Mouse (Mus musculus) midbrain, embryonic 16.5 days (tissue): Measurements from ENCODE around the gene Nfx1. TPM values are rescaled to one million over a fixed set of nuclear protein-coding genes. Genes with fewer than 3 reads are reported as not detected.
A peak's percentile ranks its signal among the peaks of the same experiment; 100 is the strongest.
"Not testable (repeated sequence)": the region's sequence is repeated elsewhere in the genome, so short reads cannot be mapped to it uniquely, and the experiment has no call there.

Experiments used
- ATAC-seq: fragments of 200-750 bp; cut with Nextera tagmentation; 2 replicates; pipeline ENCODE4 v1.8.0; 2017; ENCODE audit warnings: moderate TSS enrichment
- H3K27ac ChIP-seq: fragments of 300-500 bp; sonication (generic); 2 replicates; pipeline ENCODE4 v1.5.1; 2014; ENCODE audit warnings: mild to moderate bottlenecking, low read length, mixed read lengths
- H3K27me3 ChIP-seq: fragments of 300-500 bp; sonication (generic); 2 replicates; pipeline ENCODE4 v1.6.1; 2014; ENCODE audit warnings: low read depth, low read length, mixed read lengths; ENCODE audit not compliant: control insufficient read depth, insufficient read depth
- H3K36me3 ChIP-seq: fragments of 300-500 bp; sonication (generic); 2 replicates; pipeline ENCODE4 v1.6.1; 2014; ENCODE audit warnings: mild to moderate bottlenecking, low read length, moderate library complexity, mixed read lengths; ENCODE audit not compliant: control insufficient read depth, insufficient read depth
- H3K4me1 ChIP-seq: fragments of 300-500 bp; sonication (generic); 2 replicates; pipeline ENCODE4 v1.6.1; 2014; ENCODE audit warnings: mild to moderate bottlenecking, low read length, mixed read lengths; ENCODE audit not compliant: control insufficient read depth, insufficient read depth
- H3K4me2 ChIP-seq: fragments of 300-500 bp; sonication (generic); 2 replicates; pipeline ENCODE4 v1.6.1; 2014; ENCODE audit warnings: mild to moderate bottlenecking, low read length, mixed read lengths
- H3K4me3 ChIP-seq: fragments of 300-500 bp; sonication (generic); 2 replicates; pipeline ENCODE4 v1.5.1; 2014; ENCODE audit warnings: low read depth, mild to moderate bottlenecking, low read length, moderate library complexity, mixed read lengths
- H3K9ac ChIP-seq: fragments of 300-500 bp; sonication (generic); 2 replicates; pipeline ENCODE4 v1.6.1; 2014; ENCODE audit warnings: low read depth, low read length, mixed read lengths
- H3K9me3 ChIP-seq: fragments of 300-500 bp; sonication (generic); replicated peaks from 2 replicates; pipeline ENCODE4 v1.6.1; 2014; ENCODE audit warnings: mild to moderate bottlenecking, low read length, mixed read lengths; ENCODE audit not compliant: control insufficient read depth, poor library complexity, severe bottlenecking
- WGBS: fragments of 180-500 bp; shearing (Covaris S2); extraction: QIAGEN DNeasy Blood & Tissue Kit; methylation state at CpG from one replicate; pipeline ENCODE4 v1.1.7; 2014; 5-methylcytosine and 5-hydroxymethylcytosine counted together
- polyA plus RNA-seq: library from polyadenylated mRNA; unstranded; fragments of >200 nt; fragmentation: Nextera tagmentation; extraction: Ambion mirVana; gene quantifications from 2 replicates; pipeline ENCODE4 v1.2.1, GENCODE M21; 2015

Nfx1 gene
- 115 and 120 TPM in 2 replicates for polyA plus RNA-seq

DNA sequence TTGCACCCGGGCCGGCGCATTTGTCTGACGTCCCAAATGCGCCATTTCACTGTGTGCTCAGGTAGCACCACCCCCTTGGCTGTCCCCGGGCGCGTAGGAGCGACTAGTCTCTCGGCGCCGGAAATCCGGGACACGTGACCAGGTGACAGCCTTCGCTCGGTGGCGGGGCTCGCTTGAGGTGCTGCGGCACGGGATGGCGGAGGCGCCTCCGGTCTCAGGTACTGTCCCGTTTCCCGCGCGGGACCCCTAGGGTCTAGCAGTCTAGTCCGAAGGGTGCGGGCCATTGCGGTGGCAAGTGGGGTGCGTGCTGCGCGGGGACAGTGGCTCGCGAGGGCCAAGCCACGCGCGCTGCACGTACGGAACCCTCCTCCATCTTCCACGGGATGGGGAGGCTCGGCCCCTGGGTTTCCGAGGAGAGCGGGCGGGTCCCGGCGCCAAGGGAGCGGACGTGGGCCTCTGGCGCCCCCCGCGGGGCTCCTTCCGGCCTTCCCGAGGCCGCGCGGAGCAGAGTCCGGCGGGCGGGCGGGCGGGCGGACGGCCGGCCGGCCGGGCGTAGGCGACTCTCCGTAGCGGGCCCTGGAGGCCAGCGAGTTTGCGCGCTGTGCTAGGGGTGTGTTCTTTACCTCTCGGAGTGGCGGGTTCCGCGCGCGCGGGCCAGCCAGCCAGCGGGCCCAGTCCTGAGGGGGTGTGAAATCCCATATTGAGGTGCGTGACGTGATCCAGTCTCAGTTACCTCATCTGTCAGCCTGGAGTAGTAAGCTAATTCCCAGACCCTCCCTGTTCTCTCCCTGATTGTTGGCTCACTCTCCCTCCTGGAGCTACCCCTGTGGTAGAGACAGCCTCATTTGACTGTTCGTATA lies at the start of gene Nfx1:
TSS of gene Nfx1 (plus strand) at position 65 of the 860 bp plus-strand sequence.
- Histone ChIP-seq H3K9ac (peak within 1 kb of the TSS; percentile 85), H3K4me1 (peaks cover 18% of the 10 kb centered on the region), H3K4me3 (peak within 1 kb of the TSS; percentile 91), H3K27me3 (no peaks in the 10 kb centered on the region), H3K36me3 (no peaks in the 10 kb centered on the region), H3K9me3 (no peaks in the 10 kb centered on the region), H3K27ac (peak within 1 kb of the TSS; percentile 90), H3K4me2 (peak within 1 kb of the TSS; percentile 73)
- peak; percentile 97 for ATAC-seq
- WGBS, result under 1% methylated on average over 69 of the region's 85 CpGs

DNA sequence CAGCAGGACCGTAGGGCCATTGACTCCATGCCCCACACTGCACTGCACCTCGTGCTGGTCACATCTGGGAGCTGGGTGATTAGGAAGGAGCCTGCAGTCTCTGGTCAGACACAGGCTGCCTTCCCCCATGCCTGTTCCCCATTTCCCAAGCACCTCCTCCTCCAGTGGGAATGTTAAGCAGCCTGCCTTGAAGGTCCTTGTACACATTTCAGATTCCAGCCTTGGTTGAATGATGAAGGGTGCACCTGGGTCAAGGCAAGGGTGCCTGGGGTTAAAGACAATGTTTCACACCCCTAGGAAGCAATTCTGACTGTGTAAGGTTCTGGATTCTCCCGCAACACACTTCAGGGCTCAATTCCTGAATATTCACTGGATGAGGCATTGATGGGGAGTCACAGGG lies 49.4 kb upstream of the Nfx1 start:
- no peak overlapping the region for H3K27ac ChIP-seq
- ATAC-seq, result no peak
- no peaks in the 10 kb centered on the region for H3K36me3 ChIP-seq
- H3K9me3 ChIP-seq, result no peaks in the 10 kb centered on the region
- no peaks in the 10 kb centered on the region for H3K27me3 ChIP-seq
- WGBS, result 86% methylated on average over 3 of the region's 3 CpGs
- no peak overlapping the region for H3K4me3 ChIP-seq
- no peak overlapping the region for H3K4me2 ChIP-seq
- H3K4me1 ChIP-seq, result no peaks in the 10 kb centered on the region
- H3K9ac ChIP-seq, result no peak overlapping the region

DNA sequence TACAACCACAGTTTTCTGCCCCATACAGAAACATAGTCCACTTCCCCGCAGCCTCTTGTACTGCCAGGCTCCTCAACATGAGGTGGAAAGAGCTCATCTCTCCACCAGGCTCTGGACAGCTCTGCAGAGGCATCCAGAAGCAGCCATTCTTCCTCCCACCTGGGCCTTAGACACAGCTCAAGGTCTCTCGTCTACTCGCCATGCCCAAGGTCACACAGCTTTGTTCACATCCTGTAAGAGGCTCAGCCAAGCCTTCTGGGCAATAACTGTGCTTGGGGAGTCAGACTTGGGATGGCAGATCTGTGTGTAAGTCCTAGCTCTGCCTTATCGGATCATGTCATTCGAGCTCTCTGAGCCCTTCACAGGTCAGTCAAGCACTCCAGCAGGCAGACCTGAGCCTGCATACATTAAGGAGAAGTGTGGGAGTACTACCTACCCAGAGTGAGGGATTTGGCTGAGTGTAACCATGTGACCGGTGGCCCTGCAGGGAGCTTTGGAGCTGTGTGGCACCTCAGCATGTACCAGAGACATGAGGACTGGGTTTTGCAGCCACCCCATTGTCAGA lies 47.5 kb upstream of the Nfx1 start:
- H3K4me2 ChIP-seq, result no peak overlapping the region
- H3K27me3 ChIP-seq, result no peaks in the 10 kb centered on the region
- no peak overlapping the region for H3K4me3 ChIP-seq
- ATAC-seq, result no peak
- H3K9ac ChIP-seq, result no peak overlapping the region
- H3K36me3 ChIP-seq, result no peaks in the 10 kb centered on the region
- no peaks in the 10 kb centered on the region for H3K9me3 ChIP-seq
- H3K27ac ChIP-seq, result no peak overlapping the region
- 81% methylated on average over 6 of the region's 6 CpGs for WGBS
- H3K4me1 ChIP-seq, result no peaks in the 10 kb centered on the region

DNA sequence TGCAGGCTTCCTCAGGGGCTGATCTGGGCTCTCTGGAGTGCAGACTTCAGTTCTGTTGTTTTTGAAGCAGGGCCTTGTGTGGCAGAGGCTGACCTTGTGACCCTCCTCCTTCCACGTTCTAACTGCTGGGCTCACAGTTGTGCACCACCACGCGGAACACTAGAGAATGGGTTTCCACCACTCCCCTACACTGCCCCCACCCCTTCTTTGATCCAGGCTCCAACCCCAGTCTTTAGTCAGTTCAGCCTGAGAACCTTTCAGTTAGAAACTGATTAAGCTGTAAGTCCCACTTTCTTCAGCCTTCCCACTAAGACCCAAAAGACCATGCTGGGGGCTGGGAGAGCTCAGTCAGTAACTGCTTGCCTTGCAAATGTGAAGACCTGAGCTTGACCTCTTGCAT lies 45.1 kb upstream of the Nfx1 start:
- WGBS, result 34% methylated on average over 3 of the region's 3 CpGs

DNA sequence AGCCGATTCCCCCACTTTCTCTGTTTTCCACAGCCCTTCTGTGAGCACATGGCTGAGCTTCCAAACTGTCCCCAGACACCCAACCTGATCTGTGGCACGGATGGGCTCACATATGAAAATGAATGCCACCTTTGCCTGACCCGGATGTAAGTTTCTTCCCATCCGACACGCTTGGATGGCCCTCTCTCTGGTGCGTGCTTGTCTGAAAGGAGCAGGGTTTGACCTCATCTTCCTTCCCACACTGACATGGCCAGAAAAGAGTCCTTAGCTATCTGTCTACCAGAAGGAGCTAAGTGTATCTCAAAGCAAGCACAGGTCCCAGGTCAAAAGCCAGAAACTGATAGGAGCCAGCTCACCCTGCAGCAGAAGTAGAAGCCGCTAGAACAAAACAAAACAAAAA lies 41.7 kb upstream of the Nfx1 start:
- H3K9ac ChIP-seq, result no peak overlapping the region
- no peak overlapping the region for H3K27ac ChIP-seq
- no peak overlapping the region for H3K4me2 ChIP-seq
- 0 out of 2 replicates have a peak, but pooled peaks cover 6% of the 10 kb centered on the region for H3K36me3 ChIP-seq
- no peaks in the 10 kb centered on the region for H3K9me3 ChIP-seq
- H3K27me3 ChIP-seq, result no peaks in the 10 kb centered on the region
- no peak overlapping the region for H3K4me3 ChIP-seq
- ATAC-seq, result no peak
- no peaks in the 10 kb centered on the region for H3K4me1 ChIP-seq
- WGBS, result 81% methylated on average over 7 of the region's 7 CpGs

More for the DNA sequence above, 45.1 kb upstream of the Nfx1 start:
- Histone ChIP-seq H3K27me3 (no peaks in the 10 kb centered on the region), H3K9ac (no peak overlapping the region), H3K36me3 (no peaks in the 10 kb centered on the region), H3K27ac (no peak overlapping the region), H3K4me2 (no peak overlapping the region), H3K9me3 (no peaks in the 10 kb centered on the region), H3K4me1 (no peaks in the 10 kb centered on the region), H3K4me3 (no peak overlapping the region)
- ATAC-seq, result no peak

DNA sequence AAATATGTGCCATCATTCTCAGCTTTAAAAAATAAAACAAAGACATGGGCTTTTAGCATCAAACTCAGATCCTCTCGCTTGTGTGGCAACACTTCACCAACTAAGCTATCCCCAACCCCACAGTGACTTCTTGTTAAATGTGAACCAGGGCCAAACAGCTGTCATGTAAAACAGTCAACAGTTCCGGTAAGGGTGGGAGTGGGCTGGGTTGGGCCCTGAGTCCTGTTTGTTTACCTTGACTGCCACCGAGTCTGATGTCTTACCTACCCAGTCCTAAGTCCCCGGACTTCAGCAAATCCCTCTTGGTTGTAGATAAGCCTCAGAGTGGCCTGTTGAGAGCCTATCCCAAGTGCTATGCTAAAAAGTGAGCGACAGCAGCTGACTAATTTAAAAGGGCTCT lies 37.0 kb upstream of the Nfx1 start:
- Histone ChIP-seq H3K27me3 (no peaks in the 10 kb centered on the region), H3K27ac (no peak overlapping the region), H3K4me3 (no peak overlapping the region), H3K9ac (no peak overlapping the region), H3K36me3 (peaks cover 26% of the 10 kb centered on the region), H3K4me1 (no peaks in the 10 kb centered on the region), H3K9me3 (no peaks in the 10 kb centered on the region), H3K4me2 (no peak overlapping the region)
- 92% methylated on average over 5 of the region's 5 CpGs for WGBS
- ATAC-seq, result no peak

DNA sequence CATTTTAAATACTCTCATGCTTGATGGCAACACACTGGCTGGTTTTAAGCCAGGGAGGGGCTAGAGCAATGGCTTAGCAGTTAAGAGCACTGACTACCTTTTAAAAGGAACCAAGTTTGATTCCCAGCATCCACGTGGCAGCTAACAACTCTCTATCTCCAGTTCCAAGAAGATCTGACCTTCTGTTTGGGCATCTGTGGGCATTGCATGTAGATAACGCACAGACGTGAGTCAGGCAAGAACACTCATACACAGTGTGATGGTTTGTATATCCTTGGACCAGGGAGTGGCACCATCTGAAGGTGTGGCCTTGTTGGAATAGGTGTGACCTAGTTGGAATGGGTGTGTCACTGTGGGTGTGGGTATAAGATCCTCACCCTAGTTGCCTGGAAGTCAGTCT lies 36.3 kb upstream of the Nfx1 start:
- H3K4me2 ChIP-seq, H3K27ac ChIP-seq, ATAC-seq, H3K9me3 ChIP-seq, H3K4me1 ChIP-seq, H3K9ac ChIP-seq, H3K27me3 ChIP-seq, H3K4me3 ChIP-seq: not testable (repeated sequence)
- peaks cover 28% of the 10 kb centered on the region for H3K36me3 ChIP-seq
- 95% methylated on average over 3 of the region's 3 CpGs for WGBS

DNA sequence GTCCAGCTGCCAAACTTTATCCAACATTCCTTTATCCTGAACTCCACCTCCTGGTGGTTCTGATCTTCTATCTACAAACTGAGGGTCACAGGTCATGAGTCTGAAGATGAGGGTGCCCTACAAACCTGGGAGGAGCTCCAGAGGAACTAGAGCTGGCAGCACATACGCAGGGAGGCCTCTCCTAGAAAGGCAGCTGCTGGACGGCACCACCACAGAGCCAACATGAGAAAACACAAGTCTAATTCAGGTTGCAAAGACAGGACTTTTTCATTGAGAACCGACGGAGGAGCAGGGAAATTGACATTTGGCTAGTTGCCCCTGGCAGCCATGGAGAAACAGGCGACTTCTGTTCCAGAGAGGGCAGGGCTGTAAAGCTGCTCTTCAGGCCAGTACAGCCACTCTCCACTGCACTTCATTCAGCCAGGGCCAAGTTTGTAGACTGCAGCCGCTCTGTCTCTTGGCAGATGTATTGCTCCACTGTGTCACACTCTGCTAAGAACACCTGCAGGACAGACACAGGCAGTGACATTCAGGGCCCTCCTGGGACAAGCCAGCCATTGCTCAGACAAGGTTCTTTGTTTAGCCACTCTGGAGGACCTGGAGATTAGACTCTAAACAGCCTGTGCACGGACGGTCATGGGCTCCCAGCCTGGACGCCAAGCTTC lies 34.4 kb upstream of the Nfx1 start:
- Histone ChIP-seq H3K4me1 (no peaks in the 10 kb centered on the region), H3K4me2 (no peak overlapping the region), H3K9me3 (no peaks in the 10 kb centered on the region; the same call in 1 of the 2 replicates), H3K27ac (no peak overlapping the region), H3K36me3 (peaks cover 45% of the 10 kb centered on the region), H3K4me3 (no peak overlapping the region), H3K9ac (no peak overlapping the region), H3K27me3 (no peaks in the 10 kb centered on the region)
- 78% methylated on average over 9 of the region's 9 CpGs for WGBS
- peak; percentile 89 for ATAC-seq

DNA sequence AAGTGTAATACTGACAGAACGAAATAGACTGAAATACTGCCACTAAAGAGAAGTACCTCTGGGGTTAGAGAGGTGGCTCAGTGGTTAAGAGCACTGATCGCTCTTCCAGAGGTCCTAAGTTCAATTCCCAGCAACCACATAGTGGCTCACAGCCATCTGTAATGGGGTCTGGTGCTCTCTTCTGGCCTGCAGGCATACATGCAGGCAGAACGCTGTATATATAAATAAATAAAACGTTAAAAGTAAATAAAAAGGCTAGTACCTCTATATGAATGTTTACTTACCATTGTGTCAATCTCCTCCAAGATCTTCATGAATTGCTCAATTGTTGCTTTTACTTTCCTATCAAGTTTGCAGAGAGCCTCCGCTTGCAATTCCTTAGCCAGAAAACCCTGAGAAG lies 31.9 kb upstream of the Nfx1 start:
- H3K4me1 ChIP-seq, result no peaks in the 10 kb centered on the region
- H3K9me3 ChIP-seq, result no peaks in the 10 kb centered on the region; the same call in 1 of the 2 replicates
- no peak overlapping the region for H3K4me2 ChIP-seq
- ATAC-seq, result no peak
- H3K36me3 ChIP-seq, result peaks cover 51% of the 10 kb centered on the region
- H3K27me3 ChIP-seq, result no peaks in the 10 kb centered on the region
- no peak overlapping the region for H3K27ac ChIP-seq
- H3K4me3 ChIP-seq, result no peak overlapping the region
- H3K9ac ChIP-seq, result no peak overlapping the region
- 98% methylated on average over 5 of the region's 5 CpGs for WGBS
